In genomic region chr13:28833700-28834065, GRCm38 (mm10) we compare ENCODE assay signal across 23 mouse cellular contexts.
DNase-seq lines count a peak whose midpoint lies in the region; ATAC-seq and TF ChIP-seq lines count a peak whose summit lies in the region.
"Had no signal": no experiment of that assay in that cellular context is flagged by ENCODE, and none has a peak within 500 bp of the region (broad histone marks: within the 10 kb centered on the region; RNA-seq: fewer than 3 reads in every experiment).

No protein-coding gene starts in this region.

- H3K27ac ChIP-seq in heart, embryonic 10.5 days: peak overlapping the region; percentile 64; the same call in 1 of the 2 replicates
- no peak overlapping the region for H3K27ac ChIP-seq in heart, embryonic 12.5 days (ENCODE audit: poor library complexity, severe bottlenecking)
- 0 out of 2 replicates have a peak overlapping the region, but pooled peaks have one; percentile 24 for H3K27ac ChIP-seq in lung, embryonic 15.5 days
- H3K27ac ChIP-seq in embryonic facial prominence, embryonic 10.5 days (replicated peaks): 0 out of 2 replicates have a peak overlapping the region, but pooled peaks have one; percentile 10
- H3K27ac ChIP-seq: heart, embryonic 13.5 days; hindbrain, embryonic 12.5 days; kidney, postnatal 0 days; liver, embryonic 14.5 days had no signal

- H3K79me3 ChIP-seq in C2C12 (ENCODE audit: low read depth): peaks cover 20% of the 10 kb centered on the region

- ATAC-seq in heart, embryonic 12.5 days (ENCODE audit: insufficient number of reproducible peaks, low FRiP score): no peak
- ATAC-seq in lung, embryonic 15.5 days (ENCODE audit: borderline replicate concordance, extremely low read depth, low FRiP score, low TSS enrichment): no peak
- ATAC-seq: intestine, embryonic 16.5 days had no signal

- H3K9me3 ChIP-seq in heart, embryonic 10.5 days: no peaks in the 10 kb centered on the region
- H3K9me3 ChIP-seq in heart, embryonic 12.5 days (replicated peaks): 0 out of 2 replicates have a peak, but pooled peaks cover 3% of the 10 kb centered on the region
- no peaks in the 10 kb centered on the region for H3K9me3 ChIP-seq in lung, embryonic 15.5 days
- no peaks in the 10 kb centered on the region for H3K9me3 ChIP-seq in embryonic facial prominence, embryonic 10.5 days
- H3K9me3 ChIP-seq: heart, embryonic 13.5 days; hindbrain, embryonic 12.5 days had no signal

- H3K4me2 ChIP-seq in heart, embryonic 12.5 days: no peak overlapping the region
- H3K4me2 ChIP-seq in lung, embryonic 15.5 days: peak overlapping the region; percentile 15; the same call in 1 of the 2 replicates
- H3K4me2 ChIP-seq: hindbrain, embryonic 12.5 days had no signal

- peaks cover 25% of the 10 kb centered on the region for H3K4me1 ChIP-seq in heart, embryonic 10.5 days
- H3K4me1 ChIP-seq in heart, embryonic 12.5 days (replicated peaks): peaks cover 17% of the 10 kb centered on the region
- peaks cover 20% of the 10 kb centered on the region for H3K4me1 ChIP-seq in lung, embryonic 15.5 days
- H3K4me1 ChIP-seq in embryonic facial prominence, embryonic 10.5 days: peaks cover 36% of the 10 kb centered on the region

- H3K27me3 ChIP-seq in heart, embryonic 10.5 days (ENCODE audit: insufficient read depth, poor library complexity, severe bottlenecking): no peaks in the 10 kb centered on the region
- no peaks in the 10 kb centered on the region for H3K27me3 ChIP-seq in heart, embryonic 12.5 days (replicated peaks)
- H3K27me3 ChIP-seq in lung, embryonic 15.5 days: no peaks in the 10 kb centered on the region
- no peaks in the 10 kb centered on the region for H3K27me3 ChIP-seq in C2C12 (ENCODE audit: control insufficient read depth, insufficient read depth, insufficient read length)
- H3K27me3 ChIP-seq in embryonic facial prominence, embryonic 10.5 days (replicated peaks; ENCODE audit: low read depth, poor library complexity, severe bottlenecking): no peaks in the 10 kb centered on the region
- H3K27me3 ChIP-seq: CH12.LX; heart, embryonic 13.5 days; hindbrain, embryonic 12.5 days had no signal

- TF ChIP-seq CTCF in C2C12 (IDR thresholded peaks at IDR 0.05; ENCODE audit: control insufficient read depth, insufficient read depth, insufficient read length): no peak

- peaks cover 27% of the 10 kb centered on the region for H3K79me2 ChIP-seq in C2C12 (ENCODE audit: control insufficient read depth, insufficient read depth)

- no peak overlapping the region for H3ac ChIP-seq in C2C12 (ENCODE audit: control insufficient read depth, insufficient read length, low read depth)

- H3K9ac ChIP-seq in heart, embryonic 12.5 days: no peak overlapping the region
- H3K9ac ChIP-seq in lung, embryonic 15.5 days: no peak overlapping the region
- H3K9ac ChIP-seq: heart, embryonic 13.5 days; hindbrain, embryonic 12.5 days; liver, embryonic 14.5 days had no signal

- DNase-seq in heart, embryonic 10.5 days (ENCODE audit: low spot score): no peak
- DNase-seq in lung, postnatal 4 days: no peak
- no peak for DNase-seq in embryonic facial prominence, embryonic 10.5 days (ENCODE audit: low spot score)
- no peak for DNase-seq in layer of hippocampus, adult 8-10 months (ENCODE audit: low spot score in 2 of 2)
- DNase-seq: adrenal gland, adult 2 months; cerebellum, adult 18-20 months; cerebellum, postnatal 14 days; gastrocnemius, postnatal 14 days; kidney, adult 8-10 months; kidney, postnatal 4 days; layer of hippocampus, postnatal 36 days; left cerebral cortex, postnatal 4 days; liver; right cerebral cortex, postnatal 14 days had no signal

- H3K36me3 ChIP-seq in heart, embryonic 10.5 days: no peaks in the 10 kb centered on the region
- H3K36me3 ChIP-seq in heart, embryonic 12.5 days: no peaks in the 10 kb centered on the region
- no peaks in the 10 kb centered on the region for H3K36me3 ChIP-seq in lung, embryonic 15.5 days
- H3K36me3 ChIP-seq in C2C12 (ENCODE audit: control insufficient read depth, insufficient read depth): no peaks in the 10 kb centered on the region
- no peaks in the 10 kb centered on the region for H3K36me3 ChIP-seq in embryonic facial prominence, embryonic 10.5 days (replicated peaks)
- H3K36me3 ChIP-seq: heart, embryonic 13.5 days; hindbrain, embryonic 12.5 days had no signal

- H3K4me3 ChIP-seq in heart, embryonic 10.5 days: no peak overlapping the region
- H3K4me3 ChIP-seq in heart, embryonic 12.5 days: no peak overlapping the region
- no peak overlapping the region for H3K4me3 ChIP-seq in lung, embryonic 15.5 days
- H3K4me3 ChIP-seq in C2C12 (ENCODE audit: insufficient read depth, poor library complexity, severe bottlenecking): no peak overlapping the region
- H3K4me3 ChIP-seq in embryonic facial prominence, embryonic 10.5 days: no peak overlapping the region
- H3K4me3 ChIP-seq: heart, embryonic 13.5 days; hindbrain, embryonic 12.5 days had no signal

- WGBS in heart, embryonic 10.5 days: 89% methylated on average over 1 of the region's 1 CpGs
- WGBS in heart, embryonic 12.5 days: 94% methylated on average over 1 of the region's 1 CpGs
- 91% methylated on average over 1 of the region's 1 CpGs for WGBS in lung, embryonic 15.5 days
- 96% methylated on average over 1 of the region's 1 CpGs for WGBS in embryonic facial prominence, embryonic 10.5 days

TF ChIP-seq in C2C12, 6 proteins besides CTCF, POLR2A, EP300 and RAD21:
- no peak for TF ChIP-seq MAX (IDR thresholded peaks at IDR 0.05)
- no peak for TF ChIP-seq MYOG (IDR thresholded peaks at IDR 0.05; ENCODE audit: control insufficient read depth, extremely low read depth, insufficient read length)
- no peak for TF ChIP-seq FOSL1 (IDR thresholded peaks at IDR 0.05; ENCODE audit: insufficient read depth, low read length, poor library complexity, severe bottlenecking)
- TF ChIP-seq MYOD1 (IDR thresholded peaks at IDR 0.05; ENCODE audit: control insufficient read depth, insufficient read length, low read depth): peak; percentile 9
- no peak for TF ChIP-seq USF1 (IDR thresholded peaks at IDR 0.05; ENCODE audit: low read depth)
